Mouse (Mus musculus) gastrocnemius, postnatal 10 days (tissue): Measurements from ENCODE around the gene A830031A19Rik. TPM values are rescaled to one million over a fixed set of nuclear protein-coding genes. Genes with fewer than 3 reads are reported as not detected.

Experiments
- DNase-seq: peaks from one replicate; pipeline ENCODE4 v3.0.0; 2021; ENCODE audit warnings: mixed read lengths
- total RNA-seq, 2 experiments: library from RNA; stranded (reverse); gene quantifications; 2 replicates each; pipeline ENCODE4 v1.2.3; 2021

The A830031A19Rik gene
- total RNA-seq, 2 experiments from 2014 or later, result not detected

DNA sequence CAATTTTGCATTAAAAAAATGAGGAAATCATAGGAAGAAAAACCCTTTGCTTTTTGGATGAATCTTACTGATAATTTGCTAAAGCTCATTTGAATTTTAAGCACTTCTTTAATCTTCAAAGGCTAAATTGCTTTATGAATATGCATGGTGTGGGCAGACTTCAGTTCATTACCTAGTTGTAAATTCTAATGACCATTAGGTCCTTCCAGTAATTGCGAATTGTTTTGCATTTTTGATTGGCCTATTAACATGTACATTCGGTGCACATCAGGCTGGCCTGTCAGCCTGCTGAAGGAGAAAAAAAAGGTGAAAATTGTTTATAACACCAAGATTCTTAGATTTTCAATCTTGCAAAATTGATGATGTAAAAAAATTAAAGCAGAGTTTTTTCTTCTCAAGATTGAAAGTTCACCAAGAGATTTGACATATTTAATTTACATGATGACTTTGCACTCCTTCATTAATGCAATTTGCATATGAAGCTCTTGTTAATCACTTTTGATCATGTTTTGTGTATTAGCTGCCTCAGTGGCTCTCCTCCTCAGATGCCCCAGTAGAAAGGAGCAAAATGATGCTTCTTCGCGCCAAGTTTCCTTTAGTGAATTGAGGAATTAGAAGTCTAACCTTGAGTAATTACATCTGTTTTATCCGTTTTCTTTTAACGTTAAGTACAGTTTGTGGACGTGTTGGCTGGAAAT is 21.0 kb upstream of the A830031A19Rik start:
- DNase-seq, result no peak

DNA sequence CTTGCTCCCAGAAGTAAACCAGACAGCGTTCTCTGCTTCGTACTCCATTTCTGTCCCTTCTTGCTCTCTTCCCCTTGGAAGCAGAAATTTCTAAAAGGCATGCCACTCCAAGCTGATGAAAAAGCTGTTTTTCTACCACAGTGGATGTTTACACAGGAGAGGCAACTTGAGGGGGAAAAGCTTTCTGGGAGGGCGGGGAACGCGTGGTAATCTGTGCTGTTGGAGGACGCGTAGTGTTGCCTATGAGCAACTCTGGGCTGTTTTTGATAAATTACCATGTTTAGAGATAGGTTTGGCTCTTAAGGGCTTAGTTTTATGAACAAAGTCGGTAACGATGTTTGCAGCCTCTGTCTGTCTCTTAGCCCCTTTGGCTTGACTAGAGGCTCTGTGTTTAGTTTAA is 20.4 kb upstream of the A830031A19Rik start:
- DNase-seq, result no peak

DNA sequence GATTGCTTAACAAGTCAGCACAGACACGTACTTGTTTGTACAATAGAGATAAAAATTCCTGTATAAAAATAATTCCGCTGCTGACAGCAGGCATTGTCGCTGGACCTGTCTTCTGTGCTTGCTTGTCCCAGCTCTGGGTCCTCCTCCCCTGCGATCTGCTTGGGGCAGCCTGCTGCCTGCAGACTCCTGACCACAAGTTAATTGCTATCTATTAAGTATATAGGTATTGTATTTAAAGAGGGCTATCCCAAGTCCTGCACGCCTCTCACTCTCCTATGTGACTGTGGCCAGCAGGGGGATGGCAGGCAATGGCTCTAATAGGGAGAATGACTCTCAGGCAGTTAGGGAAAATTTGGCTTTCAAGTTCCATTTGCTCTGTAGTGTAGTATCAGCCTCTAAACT is 19.2 kb upstream of the A830031A19Rik start:
- DNase-seq, result no peak

DNA sequence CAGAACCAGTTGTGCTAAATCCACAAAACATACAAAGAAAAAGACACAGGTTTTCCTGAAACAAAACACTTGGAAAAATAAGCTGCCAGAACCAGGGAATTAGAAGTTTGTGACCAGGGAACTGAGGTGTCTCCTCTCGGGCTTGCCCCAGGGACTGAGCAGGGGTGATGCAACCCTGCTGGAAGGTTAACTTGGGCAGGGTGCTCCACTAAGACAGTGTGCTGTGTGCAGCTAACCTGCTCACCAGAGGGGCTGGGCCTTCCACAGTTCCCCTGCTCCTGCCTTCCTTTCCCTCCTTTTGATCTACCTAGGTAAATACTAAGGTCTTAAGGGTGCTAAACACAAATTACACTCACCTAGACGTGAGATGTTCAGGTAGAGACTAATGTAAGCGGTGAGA is 17.8 kb upstream of the A830031A19Rik start:
- DNase-seq, result no peak

DNA sequence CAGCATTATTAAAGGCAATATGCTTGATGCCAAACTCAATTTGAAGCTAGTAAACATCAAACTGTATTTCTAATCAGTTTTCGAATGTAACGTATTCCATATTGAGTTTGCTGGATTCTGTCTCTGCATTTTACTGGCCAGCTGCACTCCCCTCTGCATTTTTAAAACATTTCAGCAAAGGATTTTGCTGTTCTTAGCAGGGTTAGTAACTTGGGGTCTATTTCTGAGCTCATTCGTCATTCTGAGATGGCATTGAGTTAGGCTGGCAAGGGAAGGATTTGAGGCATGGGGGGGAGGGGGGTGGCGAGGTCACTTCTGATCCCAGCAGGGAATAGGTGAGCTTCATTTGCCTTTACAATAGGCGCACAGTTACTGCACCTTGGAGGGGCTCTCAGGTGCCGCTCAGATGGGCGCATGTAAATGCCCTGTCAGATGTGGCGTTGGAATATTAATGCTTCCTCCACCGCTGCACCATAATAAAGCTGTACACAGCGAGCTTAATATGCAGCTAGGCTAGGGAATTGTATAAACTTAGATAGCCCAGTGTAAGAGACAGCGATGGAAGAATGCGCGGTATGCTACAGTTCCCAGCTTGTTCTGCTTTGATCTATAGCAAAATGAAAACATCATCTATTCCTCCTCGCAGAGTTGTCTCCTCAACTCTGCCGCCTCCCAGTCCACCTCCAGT is 16.7 kb upstream of the A830031A19Rik start:
- no peak for DNase-seq

DNA sequence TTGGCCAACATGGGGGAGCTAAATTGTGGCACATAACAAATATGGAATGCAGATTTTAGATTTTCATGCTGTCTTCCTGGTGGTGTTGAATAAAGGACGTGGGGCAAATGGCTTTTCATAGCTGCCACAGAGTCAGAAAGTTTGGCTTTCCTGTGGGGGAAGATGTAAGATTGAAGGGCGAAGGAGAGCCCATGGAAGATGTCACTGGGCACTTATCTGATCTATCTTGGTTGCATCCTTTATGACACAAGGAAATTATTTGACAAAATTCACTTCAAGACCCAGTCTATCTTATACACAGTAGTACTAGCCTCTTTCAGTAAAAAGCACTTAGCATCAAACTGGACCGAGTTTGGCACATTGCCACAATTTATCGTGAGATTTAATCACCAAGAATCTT is 15.6 kb upstream of the A830031A19Rik start:
- no peak for DNase-seq

DNA sequence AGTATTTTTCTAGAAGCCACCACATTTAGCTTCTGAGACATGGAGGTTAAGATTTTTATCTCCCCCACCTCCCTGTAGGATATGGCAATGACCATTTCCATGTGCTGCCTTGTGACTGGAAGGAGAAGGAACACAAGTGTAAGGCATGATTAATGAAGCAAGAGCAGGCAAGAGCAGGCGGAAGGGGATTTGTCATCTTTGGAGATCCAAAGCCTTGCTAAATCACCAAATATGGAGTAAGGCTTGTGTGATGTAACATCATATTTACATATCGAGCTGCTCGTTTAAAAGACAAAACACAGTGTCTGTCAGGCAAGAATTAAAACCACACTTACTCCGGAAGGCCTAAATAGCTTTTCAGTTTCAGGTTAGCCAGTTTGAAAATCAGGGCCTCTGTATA is 12.2 kb upstream of the A830031A19Rik start:
- DNase-seq, result no peak

DNA sequence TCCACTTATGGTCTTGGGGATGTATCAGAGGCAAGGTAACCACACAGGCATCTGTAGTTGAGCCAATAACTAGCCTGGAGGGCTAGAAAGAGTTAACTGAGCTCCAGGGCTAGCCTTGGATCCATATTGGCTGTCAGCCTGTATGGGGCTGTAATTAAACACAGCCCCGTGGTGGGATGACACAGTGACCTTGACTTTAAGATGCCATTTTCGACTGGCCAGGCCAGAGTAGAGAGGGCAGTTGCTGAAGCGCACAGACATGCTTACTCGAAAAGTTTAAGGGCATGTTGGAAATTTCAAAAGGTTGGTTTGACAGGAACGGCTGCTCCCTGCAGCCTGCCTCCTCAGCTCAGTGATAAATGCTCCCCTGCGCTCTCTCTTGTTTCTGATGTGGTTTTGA is 11.1 kb upstream of the A830031A19Rik start:
- no peak for DNase-seq

DNA sequence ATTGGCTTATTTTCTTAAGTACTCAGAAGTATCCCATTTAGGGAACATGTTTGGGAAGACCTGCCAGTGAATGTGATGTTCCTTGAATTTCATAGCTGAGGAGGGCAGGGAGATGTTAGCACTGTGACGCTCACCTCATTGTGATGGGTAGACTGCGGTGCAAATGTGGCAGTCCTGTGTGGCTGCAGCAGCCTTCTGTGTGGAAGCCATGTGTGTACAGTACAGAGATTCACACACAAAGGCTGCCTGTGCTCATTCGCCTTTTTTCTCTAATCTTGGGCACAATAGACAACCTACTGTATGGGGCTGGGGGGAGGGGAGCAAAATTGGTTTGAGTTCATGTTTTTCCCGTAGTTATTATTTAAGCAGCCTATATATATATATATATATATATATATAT is 9.7 kb upstream of the A830031A19Rik start:
- DNase-seq, result no peak

DNA sequence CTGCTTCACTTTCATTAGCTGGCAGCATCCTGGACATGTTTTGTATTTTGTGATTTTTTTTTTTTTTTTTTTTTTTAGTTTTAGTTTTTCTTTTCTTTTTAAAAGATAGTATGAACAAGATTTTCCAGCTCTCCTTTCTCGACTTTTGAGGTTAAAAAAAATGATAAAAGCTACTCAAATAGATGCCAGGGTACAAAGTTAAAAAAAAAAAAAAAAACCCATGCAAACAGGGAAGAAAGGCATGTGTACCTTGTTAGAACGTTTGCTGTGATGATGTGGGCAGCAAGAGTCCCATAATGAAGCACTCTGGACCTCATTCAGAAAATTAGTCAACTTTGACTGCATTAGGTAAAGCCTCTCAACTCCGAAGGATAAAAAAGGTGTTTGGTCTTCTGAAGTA is 9.2 kb upstream of the A830031A19Rik start:
- DNase-seq, result no peak

DNA sequence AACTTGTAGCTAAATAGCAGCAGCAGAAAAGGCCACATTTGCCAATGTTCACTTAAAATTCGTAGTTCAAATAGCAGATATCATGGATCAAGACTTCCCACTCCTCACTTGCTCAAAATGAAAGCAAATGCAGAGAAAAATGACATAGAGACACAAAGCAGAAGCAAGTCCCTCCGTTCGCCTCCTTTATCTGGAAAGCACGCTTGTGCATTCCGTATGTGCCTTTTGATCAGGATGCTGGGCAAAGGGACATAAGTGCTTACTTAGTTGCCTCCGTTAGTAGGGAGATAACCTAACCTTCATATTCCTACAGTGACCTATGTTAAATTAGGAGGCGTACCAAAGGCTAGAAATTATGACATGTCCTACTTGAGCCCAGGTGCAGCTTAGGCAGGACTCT is 8.6 kb upstream of the A830031A19Rik start:
- DNase-seq, result no peak

DNA sequence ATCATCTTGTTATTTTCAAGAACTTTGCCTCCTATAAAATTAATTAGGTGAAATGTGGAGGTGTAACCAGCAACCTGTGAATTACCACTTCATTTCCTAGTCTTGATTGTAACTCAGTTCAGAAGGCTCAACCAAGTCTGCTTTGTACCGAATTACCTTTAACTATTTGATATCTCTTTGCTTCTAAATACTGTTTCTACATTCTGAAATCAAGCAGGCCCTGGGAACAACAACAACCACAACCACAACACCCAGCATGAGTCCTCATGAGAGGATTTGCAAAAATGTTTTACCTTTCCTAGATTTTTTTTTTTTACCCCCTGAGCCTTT is 8.2 kb upstream of the A830031A19Rik start:
- DNase-seq, result no peak

DNA sequence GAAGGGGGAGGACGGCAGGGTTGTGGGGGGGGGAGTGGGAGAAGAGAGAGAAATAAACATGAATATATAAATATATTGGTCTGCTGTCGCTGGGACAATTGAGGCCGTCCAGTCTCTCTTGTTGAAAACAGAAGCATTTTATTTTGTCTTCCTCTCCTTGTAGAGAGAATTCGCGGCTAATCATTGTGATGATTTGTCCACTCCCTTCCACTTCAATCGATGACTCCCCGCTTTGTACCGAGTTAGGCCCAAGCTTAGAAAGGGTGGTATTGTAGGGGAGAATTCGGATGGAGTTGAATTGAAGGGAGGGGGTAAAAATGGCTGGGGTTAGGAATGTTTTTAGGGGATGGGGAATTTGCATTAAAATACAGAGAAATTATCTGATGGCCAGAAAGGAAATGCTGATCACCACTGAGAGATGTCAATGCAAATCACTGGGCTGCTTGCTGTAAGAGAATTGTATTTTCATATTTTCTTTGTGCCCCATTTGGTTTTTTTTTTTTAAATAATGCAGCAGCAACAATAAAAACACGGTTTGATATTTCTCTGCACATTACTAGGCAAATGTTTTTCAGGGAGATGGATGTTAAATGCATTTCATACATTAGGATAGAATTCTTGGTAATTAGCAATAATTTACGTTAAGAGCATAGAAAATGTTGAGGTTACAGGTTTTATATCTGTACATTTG is 7.7 kb upstream of the A830031A19Rik start:
- DNase-seq, result no peak

DNA sequence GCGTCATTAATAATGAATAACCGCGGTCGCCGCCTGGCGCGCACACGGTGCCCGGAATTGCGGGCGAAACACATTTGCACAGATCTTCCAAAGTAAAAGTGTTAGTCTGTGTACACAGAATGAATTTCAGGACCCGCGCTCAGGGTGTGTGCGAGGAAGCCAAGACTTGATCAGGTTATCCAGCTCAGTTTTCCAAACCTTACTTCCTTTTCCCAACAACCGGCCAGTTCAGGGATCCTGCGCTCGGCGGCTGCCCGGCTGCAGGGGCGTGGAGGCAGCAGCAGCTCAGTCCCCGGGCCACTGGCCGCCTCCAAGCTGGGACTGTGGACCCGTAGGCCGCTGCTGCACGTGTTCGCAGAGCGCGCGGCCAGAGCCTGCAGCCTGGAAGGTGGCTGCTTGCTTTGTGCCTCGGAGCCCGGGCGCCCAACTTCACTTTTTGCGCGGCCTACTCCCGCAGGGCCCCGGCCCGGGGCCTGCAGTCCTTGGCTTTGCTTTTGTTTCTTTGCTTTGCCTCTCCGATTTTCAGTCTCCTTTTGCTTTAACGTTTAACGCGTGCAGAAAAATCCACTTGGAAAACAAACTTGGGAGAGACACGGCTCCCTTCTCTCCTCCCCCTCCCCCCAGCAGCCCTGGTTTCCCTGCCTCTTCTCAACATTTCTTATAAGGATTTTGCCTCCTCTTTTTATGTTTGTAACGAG is 7.0 kb upstream of the A830031A19Rik start:
- peak; percentile 33 for DNase-seq

DNA sequence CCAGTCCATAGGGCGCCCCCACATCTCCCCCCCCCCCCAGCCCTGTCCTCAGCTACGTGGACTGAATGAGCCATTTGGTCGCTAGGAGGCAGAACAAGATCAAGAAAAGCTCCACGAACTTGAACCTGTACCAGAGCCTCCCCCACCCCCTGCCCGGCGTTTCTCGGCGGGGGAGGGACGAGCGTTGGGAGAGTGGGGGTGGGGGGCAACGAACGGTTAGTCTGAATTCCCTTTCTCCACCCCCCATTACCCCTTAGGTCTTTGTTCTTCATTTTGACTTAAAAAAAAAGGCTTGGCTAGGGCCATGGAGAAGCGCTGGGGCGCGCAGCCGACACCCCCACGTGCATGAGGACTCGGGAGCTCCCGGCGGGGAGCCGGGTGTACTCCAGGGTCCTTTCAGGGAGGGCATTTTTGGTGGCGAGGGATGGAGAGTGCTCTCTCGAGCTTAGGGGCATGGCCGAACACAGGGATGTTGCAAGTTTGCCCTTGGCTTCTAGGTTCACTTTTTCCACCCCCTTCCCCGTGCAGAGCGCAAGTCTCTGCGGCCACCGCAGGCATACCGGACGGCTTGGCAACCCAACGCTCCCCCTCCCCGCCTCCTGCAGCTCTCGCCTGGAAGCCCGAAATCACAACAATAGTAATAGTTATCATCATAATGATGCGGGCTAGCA is 6.3 kb upstream of the A830031A19Rik start:
- DNase-seq, result peak; percentile 19

DNA sequence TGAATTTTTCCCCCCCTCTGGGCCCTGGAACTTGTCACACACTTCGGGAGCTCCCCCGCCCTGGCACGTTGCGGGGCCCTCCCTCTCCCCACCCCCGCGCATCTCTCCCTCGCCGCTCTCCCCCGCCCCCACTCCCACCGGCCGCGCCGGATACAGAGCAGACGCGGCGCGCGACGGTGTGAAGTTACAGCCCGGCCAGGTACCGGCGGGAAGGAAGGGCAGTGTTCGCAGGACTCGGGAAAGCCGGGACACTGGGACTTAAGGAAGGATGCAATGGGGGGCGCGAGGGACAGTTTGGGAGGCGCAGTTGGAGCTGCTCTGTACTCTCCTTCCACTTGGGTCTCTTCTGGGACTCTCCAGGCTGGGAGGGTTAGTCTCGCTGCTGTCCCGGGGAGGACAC is 5.7 kb upstream of the A830031A19Rik start:
- DNase-seq, result peak; percentile 29

DNA sequence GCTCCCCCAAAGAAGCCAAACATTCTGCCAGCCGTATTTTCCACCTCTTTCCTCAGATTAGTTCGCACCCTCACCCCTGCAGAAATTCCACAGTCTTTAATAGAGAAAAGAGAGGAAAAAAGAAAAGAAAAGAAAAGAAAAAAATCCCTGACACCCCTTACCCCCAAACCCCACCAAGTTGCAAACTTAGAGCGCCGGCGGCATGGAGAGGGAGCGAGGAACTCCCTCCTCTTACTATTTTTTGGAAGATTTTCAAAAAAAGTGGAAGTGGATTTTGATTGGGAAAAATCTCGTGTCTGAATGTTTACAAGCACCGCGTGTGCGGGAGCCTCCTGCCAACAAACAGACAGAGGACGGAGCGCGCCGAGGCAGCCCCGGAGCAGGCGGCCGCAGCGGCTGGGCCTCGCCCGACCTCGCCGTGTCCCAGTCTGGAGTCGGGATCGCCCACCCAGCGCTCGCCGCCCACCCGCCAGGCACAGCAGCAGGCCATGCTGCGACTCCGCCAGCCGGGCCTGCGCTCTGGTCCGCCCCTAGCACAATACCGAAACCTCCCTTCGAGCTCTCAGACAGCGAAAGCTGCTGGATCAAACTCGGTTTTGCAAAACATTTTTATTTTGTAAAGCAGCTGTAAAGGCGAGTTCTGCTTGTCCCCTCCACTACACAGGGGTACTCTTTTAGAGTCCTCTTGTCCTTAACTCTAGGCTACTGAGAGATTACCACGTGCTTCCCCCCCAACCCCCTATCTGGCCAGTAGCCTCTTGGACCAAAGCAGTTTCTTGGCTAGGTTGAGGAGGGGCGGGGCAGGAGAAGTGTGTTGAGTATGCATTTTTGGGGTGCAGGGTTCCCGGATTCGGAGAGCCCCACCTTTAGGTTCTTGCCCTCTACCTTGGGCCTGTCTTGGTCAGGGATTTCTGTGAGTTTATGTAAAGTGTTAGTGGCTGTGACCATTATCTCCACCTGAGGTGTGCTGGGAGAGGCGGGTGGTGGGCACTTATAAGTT is 4.8 kb upstream of the A830031A19Rik start:
- peak; percentile 36 for DNase-seq

DNA sequence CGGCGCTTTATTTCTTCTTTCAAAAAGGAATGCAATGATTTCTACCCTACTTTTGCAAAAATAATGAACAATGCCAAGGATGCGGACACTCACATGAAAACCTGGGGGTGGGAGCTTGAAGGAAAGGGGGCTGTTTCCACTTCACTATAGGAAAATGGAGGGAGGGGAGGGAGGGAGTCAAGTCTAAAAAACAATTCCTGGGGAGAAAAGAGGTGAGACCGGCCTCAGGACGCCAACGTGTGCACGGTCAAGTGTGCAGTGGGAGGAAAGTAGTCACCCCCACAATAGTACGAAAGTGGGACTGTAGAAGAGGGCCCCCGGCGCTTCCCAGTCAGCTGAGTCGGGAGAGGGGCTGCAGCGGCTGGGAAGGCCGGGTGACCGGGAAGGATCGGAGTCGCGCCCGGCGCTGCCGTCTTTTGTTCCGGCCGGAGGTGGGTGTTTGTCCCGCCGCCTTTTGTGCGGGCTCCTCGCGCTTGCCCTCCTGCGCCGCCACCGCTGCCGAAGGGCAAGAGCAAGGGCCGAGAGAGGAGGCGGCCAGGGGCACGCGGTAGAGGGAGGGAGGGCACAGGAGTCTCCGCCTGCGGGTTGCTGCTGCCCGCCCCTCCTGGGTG is 4.0 kb upstream of the A830031A19Rik start:
- DNase-seq, result peak; percentile 31

DNA sequence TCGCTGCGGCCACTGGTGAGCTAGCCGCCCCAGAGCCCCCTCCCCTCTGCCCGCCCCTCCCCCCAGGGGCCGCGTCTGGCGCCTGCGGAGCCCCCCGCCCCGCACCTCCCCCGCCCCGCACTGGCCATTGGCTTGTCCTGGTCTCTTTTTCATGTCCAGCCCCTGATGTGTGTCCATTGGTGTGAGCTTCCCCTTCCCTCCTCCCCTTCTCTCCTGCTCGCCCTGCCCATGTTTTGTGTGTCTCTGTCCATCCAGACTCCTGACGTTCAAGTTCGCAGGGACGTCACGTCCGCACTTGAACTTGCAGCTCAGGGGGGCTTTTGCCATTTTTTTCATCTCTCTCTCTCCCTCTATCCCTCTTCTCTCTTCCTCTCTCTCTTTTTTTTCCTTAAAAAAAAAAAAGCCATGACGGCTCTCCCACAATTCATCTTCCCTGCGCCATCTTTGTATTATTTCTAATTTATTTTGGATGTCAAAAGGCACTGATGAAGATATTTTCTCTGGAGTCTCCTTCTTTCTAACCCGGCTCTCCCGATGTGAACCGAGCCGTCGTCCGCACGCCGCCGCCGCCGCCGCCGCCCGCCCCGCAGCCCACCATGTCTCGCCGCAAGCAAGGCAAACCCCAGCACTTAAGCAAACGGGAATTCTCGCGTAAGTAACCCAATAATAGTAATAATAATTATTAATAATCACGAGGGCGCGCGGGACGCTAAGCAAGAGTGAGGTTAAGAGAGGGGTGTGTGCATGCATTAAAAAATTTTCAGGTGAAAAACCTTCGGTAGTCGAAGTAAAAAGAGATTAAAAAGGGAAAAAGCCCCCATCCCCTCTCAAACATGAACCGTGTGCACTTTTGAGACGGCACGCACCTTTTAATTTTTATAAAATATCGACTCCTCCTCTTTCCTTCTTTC is 3.2 kb upstream of the A830031A19Rik start, which contains the start of gene Bcl11a:
Gene Bcl11a (plus strand): TSS at position 262 of the 911 bp plus-strand sequence.
- peak; percentile 15 for DNase-seq
